Mouse (Mus musculus): ENCODE measurements around the gene Gkn2. TPM values are rescaled to one million over a fixed set of nuclear protein-coding genes. Genes with fewer than 3 reads are reported as not detected.

The Gkn2 gene
- polyA plus RNA-seq, 1 experiment from 2014 or later = not detected

GRCm38 (mm10) chr6:87369223-87369622 lies 3.9 kb upstream of the Gkn2 start:
- no peaks in the 10 kb centered on the region for H3K9me3 ChIP-seq (replicated peaks)
- H3K36me3 ChIP-seq = no peaks in the 10 kb centered on the region
- no peak overlapping the region for H3K27ac ChIP-seq (replicated peaks)
- ATAC-seq (ENCODE audit: insufficient number of reproducible peaks, low FRiP score, low TSS enrichment, low read depth) = no peak
- no peak overlapping the region for H3K9ac ChIP-seq
- H3K4me1 ChIP-seq = no peaks in the 10 kb centered on the region
- no peak overlapping the region for H3K4me2 ChIP-seq (replicated peaks)
- H3K4me3 ChIP-seq (replicated peaks) = no peak overlapping the region
- no peaks in the 10 kb centered on the region for H3K27me3 ChIP-seq
- WGBS = 89% methylated on average over 5 of the region's 5 CpGs

- Histone ChIP-seq H3K4me2 (replicated peaks) (peak overlapping the region; percentile 59), H3K27ac (replicated peaks) (no peak overlapping the region), H3K9me3 (replicated peaks) (no peaks in the 10 kb centered on the region), H3K4me3 (replicated peaks) (peak overlapping the region; percentile 36), H3K27me3 (peaks cover 8% of the 10 kb centered on the region), H3K36me3 (no peaks in the 10 kb centered on the region), H3K9ac (no peak overlapping the region), H3K4me1 (peaks cover 11% of the 10 kb centered on the region)
- no peak for ATAC-seq (ENCODE audit: insufficient number of reproducible peaks, low FRiP score, low TSS enrichment, low read depth)
- WGBS = 7% methylated on average over 24 of the region's 24 CpGs
Observed at GRCm38 (mm10) chr6:87383926-87384691, 11.0 kb downstream of the Gkn2 start.

GRCm38 (mm10) chr6:87384761-87385160 lies 11.6 kb downstream of the Gkn2 start:
- no peaks in the 10 kb centered on the region for H3K36me3 ChIP-seq
- no peaks in the 10 kb centered on the region for H3K9me3 ChIP-seq (replicated peaks)
- no peak for ATAC-seq (ENCODE audit: insufficient number of reproducible peaks, low FRiP score, low TSS enrichment, low read depth)
- peaks cover 11% of the 10 kb centered on the region for H3K4me1 ChIP-seq
- H3K27me3 ChIP-seq = peaks cover 8% of the 10 kb centered on the region
- 34% methylated on average over 5 of the region's 6 CpGs for WGBS
- no peak overlapping the region for H3K27ac ChIP-seq (replicated peaks)
- no peak overlapping the region for H3K9ac ChIP-seq
- peak overlapping the region; percentile 59 for H3K4me2 ChIP-seq (replicated peaks)
- H3K4me3 ChIP-seq (replicated peaks) = peak overlapping the region; percentile 36; the same call in 1 of the 2 replicates

- peaks cover 11% of the 10 kb centered on the region for H3K4me1 ChIP-seq
- no peak overlapping the region for H3K27ac ChIP-seq (replicated peaks)
- H3K9ac ChIP-seq = no peak overlapping the region
- no peak for ATAC-seq (ENCODE audit: insufficient number of reproducible peaks, low FRiP score, low TSS enrichment, low read depth)
- no peak overlapping the region for H3K4me2 ChIP-seq (replicated peaks)
- WGBS = 13% methylated on average over 7 of the region's 7 CpGs
- no peak overlapping the region for H3K4me3 ChIP-seq (replicated peaks)
- no peaks in the 10 kb centered on the region for H3K9me3 ChIP-seq (replicated peaks)
- H3K36me3 ChIP-seq = no peaks in the 10 kb centered on the region
- peaks cover 8% of the 10 kb centered on the region for H3K27me3 ChIP-seq
Observed at GRCm38 (mm10) chr6:87386203-87386602, 13.0 kb downstream of the Gkn2 start.

- Histone ChIP-seq H3K36me3 (no peaks in the 10 kb centered on the region), H3K4me3 (replicated peaks) (no peak overlapping the region), H3K4me1 (peaks cover 11% of the 10 kb centered on the region), H3K27ac (replicated peaks) (no peak overlapping the region), H3K9ac (no peak overlapping the region), H3K27me3 (peaks cover 8% of the 10 kb centered on the region), H3K9me3 (replicated peaks) (no peaks in the 10 kb centered on the region), H3K4me2 (replicated peaks) (no peak overlapping the region)
- ATAC-seq (ENCODE audit: insufficient number of reproducible peaks, low FRiP score, low TSS enrichment, low read depth) = no peak
- WGBS = 77% methylated on average over 10 of the region's 10 CpGs
Observed at GRCm38 (mm10) chr6:87386681-87387080, 13.5 kb downstream of the Gkn2 start.

GRCm38 (mm10) chr6:87388877-87389276 lies 15.7 kb downstream of the Gkn2 start, which contains the start of gene Gkn3:
TSS of gene Gkn3 (minus strand) at chr6:87388935.
- Histone ChIP-seq H3K9ac (no peak within 1 kb of the TSS), H3K9me3 (replicated peaks) (no peaks in the 10 kb centered on the region), H3K4me2 (replicated peaks) (no peak within 1 kb of the TSS), H3K4me3 (replicated peaks) (no peak within 1 kb of the TSS), H3K27me3 (0 out of 2 replicates have a peak, but pooled peaks cover 4% of the 10 kb centered on the region), H3K36me3 (no peaks in the 10 kb centered on the region), H3K4me1 (peaks cover 10% of the 10 kb centered on the region), H3K27ac (replicated peaks) (no peak within 1 kb of the TSS)
- no peak for ATAC-seq (ENCODE audit: insufficient number of reproducible peaks, low FRiP score, low TSS enrichment, low read depth)
- 54% methylated on average over 7 of the region's 7 CpGs for WGBS

- H3K36me3 ChIP-seq = no peaks in the 10 kb centered on the region
- no peak overlapping the region for H3K9ac ChIP-seq
- no peak overlapping the region for H3K4me2 ChIP-seq (replicated peaks)
- no peaks in the 10 kb centered on the region for H3K9me3 ChIP-seq (replicated peaks)
- no peak overlapping the region for H3K4me3 ChIP-seq (replicated peaks)
- no peak overlapping the region for H3K27ac ChIP-seq (replicated peaks)
- peaks cover 4% of the 10 kb centered on the region for H3K4me1 ChIP-seq
- ATAC-seq (ENCODE audit: insufficient number of reproducible peaks, low FRiP score, low TSS enrichment, low read depth) = no peak
- WGBS = 21% methylated on average over 5 of the region's 5 CpGs
- H3K27me3 ChIP-seq = 0 out of 2 replicates have a peak, but pooled peaks cover 4% of the 10 kb centered on the region
Observed at GRCm38 (mm10) chr6:87389455-87389989, 16.4 kb downstream of the Gkn2 start.

GRCm38 (mm10) chr6:87393466-87394205 lies 20.5 kb downstream of the Gkn2 start:
- no peaks in the 10 kb centered on the region for H3K9me3 ChIP-seq (replicated peaks)
- H3K27ac ChIP-seq (replicated peaks) = no peak overlapping the region
- WGBS = 51% methylated on average over 8 of the region's 8 CpGs
- H3K36me3 ChIP-seq = no peaks in the 10 kb centered on the region
- H3K4me2 ChIP-seq (replicated peaks) = no peak overlapping the region
- no peak overlapping the region for H3K4me3 ChIP-seq (replicated peaks)
- no peaks in the 10 kb centered on the region for H3K4me1 ChIP-seq
- ATAC-seq (ENCODE audit: insufficient number of reproducible peaks, low FRiP score, low TSS enrichment, low read depth) = no peak
- H3K27me3 ChIP-seq = no peaks in the 10 kb centered on the region
- no peak overlapping the region for H3K9ac ChIP-seq

- Histone ChIP-seq H3K27ac (replicated peaks) (no peak overlapping the region), H3K4me3 (replicated peaks) (no peak overlapping the region), H3K4me1 (no peaks in the 10 kb centered on the region), H3K9ac (no peak overlapping the region), H3K4me2 (replicated peaks) (no peak overlapping the region), H3K9me3 (replicated peaks) (no peaks in the 10 kb centered on the region), H3K36me3 (no peaks in the 10 kb centered on the region), H3K27me3 (no peaks in the 10 kb centered on the region)
- WGBS = 82% methylated on average over 9 of the region's 9 CpGs
- no peak for ATAC-seq (ENCODE audit: insufficient number of reproducible peaks, low FRiP score, low TSS enrichment, low read depth)
Observed at GRCm38 (mm10) chr6:87394783-87395182, 21.6 kb downstream of the Gkn2 start.

- no peak overlapping the region for H3K9ac ChIP-seq
- no peak overlapping the region for H3K27ac ChIP-seq (replicated peaks)
- H3K9me3 ChIP-seq (replicated peaks) = no peaks in the 10 kb centered on the region
- H3K4me2 ChIP-seq (replicated peaks) = no peak overlapping the region
- H3K27me3 ChIP-seq = no peaks in the 10 kb centered on the region
- H3K4me3 ChIP-seq (replicated peaks) = no peak overlapping the region
- 2% methylated on average over 5 of the region's 5 CpGs for WGBS
- no peak for ATAC-seq (ENCODE audit: insufficient number of reproducible peaks, low FRiP score, low TSS enrichment, low read depth)
- H3K36me3 ChIP-seq = no peaks in the 10 kb centered on the region
- no peaks in the 10 kb centered on the region for H3K4me1 ChIP-seq
Observed at GRCm38 (mm10) chr6:87399137-87399536, 26.0 kb downstream of the Gkn2 start.

GRCm38 (mm10) chr6:87399886-87400566 lies 26.9 kb downstream of the Gkn2 start:
- H3K9me3 ChIP-seq (replicated peaks) = no peaks in the 10 kb centered on the region
- H3K27ac ChIP-seq (replicated peaks) = no peak overlapping the region
- H3K27me3 ChIP-seq = no peaks in the 10 kb centered on the region
- H3K4me1 ChIP-seq = no peaks in the 10 kb centered on the region
- H3K9ac ChIP-seq = no peak overlapping the region
- H3K4me3 ChIP-seq (replicated peaks) = no peak overlapping the region
- 50% methylated on average over 4 of the region's 4 CpGs for WGBS
- no peaks in the 10 kb centered on the region for H3K36me3 ChIP-seq
- ATAC-seq (ENCODE audit: insufficient number of reproducible peaks, low FRiP score, low TSS enrichment, low read depth) = no peak
- H3K4me2 ChIP-seq (replicated peaks) = no peak overlapping the region

All from embryonic facial prominence, embryonic 15.5 days (tissue).